Mouse (Mus musculus) left cerebral cortex, postnatal 14 days (tissue): ENCODE data around the gene Omg. TPM values are rescaled to one million over a fixed set of nuclear protein-coding genes. Genes with fewer than 3 reads are reported as not detected.
A peak's percentile ranks its signal among the peaks of the same experiment; 100 is the strongest.

Experiments used
- DNase-seq, 2 experiments: peaks; one replicate each; pipeline ENCODE4 v3.0.0; 2021 to 2022; ENCODE audit warnings: low spot score in 2 of 2, mixed read lengths in 1 of 2
- intact Hi-C: fragments of 180-260 bp; cut with DNase I; formaldehyde crosslinking; loops from one replicate; pipeline ENCODE4 v1.15.1; 2025
- long read RNA-seq, 2 experiments: library from polyadenylated mRNA; stranded (forward); transcript quantifications; one replicate each; pipeline ENCODE4 v2.0.0; 2021
- total RNA-seq, 2 experiments: library from RNA; stranded (reverse); gene quantifications; 2 replicates each; pipeline ENCODE4 v1.2.3; 2021

Omg gene
- total RNA-seq = 100 to 1,000 TPM; 105 to 116 TPM
- long read RNA-seq, experiment 1, transcript Omg-201 (2 exons, 2,228 nt) = major isoform, 88 of 94 reads
- long read RNA-seq, experiment 1, partial matches to known transcripts = 0 of 94 reads
- long read RNA-seq, experiment 1, other reads (novel, unspliced or antisense) = 6 of 94 reads
- long read RNA-seq, experiment 2, transcript Omg-201 (2 exons, 2,228 nt) = major isoform, 52 of 57 reads
- long read RNA-seq, experiment 2, partial matches to known transcripts = 0 of 57 reads
- long read RNA-seq, experiment 2, other reads (novel, unspliced or antisense) = 5 of 57 reads

- intact Hi-C loops = no loop called here
- DNase-seq = peak; percentile 75 to 89
These were observed at the start of gene Omg for GRCm38 (mm10) chr11:79503845-79504244. Gene Omg (minus strand): TSS chr11:79504084.

DNA sequence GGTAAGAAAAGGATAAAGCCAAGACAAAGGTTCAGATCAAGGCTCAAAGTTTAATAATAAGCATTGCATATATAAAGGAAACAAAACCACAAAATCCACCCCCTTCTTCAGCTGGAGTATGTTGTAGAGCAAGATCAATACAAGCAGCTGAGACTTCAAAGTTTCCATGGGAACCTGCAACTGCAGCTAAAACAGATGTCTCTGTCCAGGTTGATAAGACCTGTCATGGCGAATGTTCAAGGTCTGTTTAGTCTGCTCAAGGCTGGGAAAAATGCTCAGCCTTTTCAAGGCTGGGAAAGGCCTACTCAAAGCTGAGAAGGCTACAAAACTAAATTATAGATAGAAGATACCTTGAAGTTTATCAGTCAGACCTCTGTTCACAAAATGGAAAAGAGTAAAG lies 48.7 kb upstream of the Omg start:
- no peak for DNase-seq
- intact Hi-C loops = no loop called here

- intact Hi-C loops = no loop called here
- DNase-seq = no peak
These were observed 32.4 kb upstream of the Omg start for GRCm38 (mm10) chr11:79536293-79536692.

DNA sequence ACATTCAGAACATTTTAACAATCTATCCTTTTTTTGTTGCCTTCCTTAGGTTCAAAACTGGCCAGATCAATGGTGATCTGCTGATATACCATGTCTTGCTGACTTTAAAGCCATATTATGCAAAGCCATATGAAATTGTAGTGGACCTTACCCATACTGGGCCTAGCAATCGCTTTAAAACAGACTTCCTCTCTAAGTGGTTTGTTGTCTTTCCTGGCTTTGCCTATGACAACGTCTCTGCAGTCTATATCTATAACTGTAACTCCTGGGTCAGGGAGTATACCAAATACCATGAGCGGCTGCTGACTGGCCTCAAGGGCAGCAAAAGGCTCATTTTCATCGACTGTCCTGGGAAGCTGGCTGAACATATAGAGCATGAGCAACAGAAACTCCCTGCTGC lies 31.7 kb upstream of the Omg start:
- intact Hi-C loops = no loop called here
- DNase-seq = no peak

DNA sequence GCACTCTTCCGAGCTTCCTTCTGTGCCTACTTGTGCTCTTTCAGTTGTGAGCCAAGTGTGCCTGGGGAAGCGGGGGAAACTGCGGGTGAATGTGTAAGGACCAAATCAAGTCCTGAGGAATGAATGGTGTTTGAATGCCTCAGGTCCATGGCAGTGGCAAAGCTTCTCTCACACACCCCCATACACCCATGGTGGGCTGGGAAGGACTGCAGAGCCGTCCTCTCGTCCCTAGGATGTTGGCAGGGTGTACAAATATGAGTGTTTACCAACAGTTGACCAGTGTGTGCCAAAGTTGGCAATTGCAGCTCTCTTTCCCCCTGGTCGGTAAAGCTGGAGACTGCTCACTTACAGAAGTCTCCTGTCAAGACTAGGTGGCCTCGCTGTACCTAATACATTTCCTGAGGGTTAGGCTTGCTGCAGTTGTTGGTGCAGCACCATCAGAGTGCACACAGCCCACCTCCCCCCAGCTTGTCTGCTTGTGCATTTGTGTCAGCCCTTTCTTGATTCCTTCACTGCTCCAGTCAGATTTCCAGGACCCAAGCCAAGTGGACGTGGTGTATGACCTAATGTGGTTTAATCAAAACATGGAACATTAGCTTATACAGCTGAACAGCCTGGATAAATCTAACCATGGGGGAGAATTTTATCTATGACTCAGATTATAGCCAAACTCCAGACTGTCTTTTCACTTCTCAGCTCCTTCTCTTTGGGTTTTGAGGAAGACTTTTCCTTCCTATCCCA lies 30.2 kb upstream of the Omg start:
- no peak for DNase-seq
- intact Hi-C loops = no loop called here

GRCm38 (mm10) chr11:79533311-79533710 lies 29.4 kb upstream of the Omg start:
- intact Hi-C loops = no loop called here
- no peak for DNase-seq

GRCm38 (mm10) chr11:79531485-79531884 lies 27.6 kb upstream of the Omg start:
- intact Hi-C loops = no loop called here
- no peak for DNase-seq

GRCm38 (mm10) chr11:79530774-79531173 lies 26.9 kb upstream of the Omg start:
- intact Hi-C loops = no loop called here
- no peak for DNase-seq

DNA sequence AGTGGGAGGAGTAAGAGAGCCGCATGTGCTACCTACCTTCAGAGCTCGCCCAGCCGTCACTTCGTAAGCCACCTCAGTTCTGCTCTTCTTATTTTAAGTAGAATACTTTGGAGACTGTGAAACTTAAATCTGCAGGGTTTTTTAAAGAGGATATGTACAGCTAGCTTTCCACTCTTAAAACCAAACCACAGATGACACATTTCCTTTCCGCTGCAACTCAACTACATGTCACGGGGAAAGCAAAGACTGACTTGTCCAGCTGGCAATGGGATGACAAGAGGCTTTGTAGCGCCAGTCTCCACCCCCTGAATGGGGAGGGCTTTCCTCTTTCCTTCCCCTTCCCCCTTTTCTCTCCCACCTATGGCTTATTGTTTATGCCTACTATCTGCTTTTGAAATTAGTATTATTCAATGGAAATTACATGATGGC lies 26.5 kb upstream of the Omg start, which contains the start of the genes Evi2 and Evi2a:
Evi2 (minus strand) TSS at position 257 of the 429 bp plus-strand sequence.
Evi2a (minus strand) TSS at position 277 of the 429 bp plus-strand sequence.
- intact Hi-C loops = no loop called here
- DNase-seq = peak; percentile 20 to 49

GRCm38 (mm10) chr11:79529736-79530135 lies 25.9 kb upstream of the Omg start:
- no peak for DNase-seq
- intact Hi-C loops = no loop called here

GRCm38 (mm10) chr11:79529226-79529625 lies 25.3 kb upstream of the Omg start:
- no peak for DNase-seq
- intact Hi-C loops = no loop called here

DNA sequence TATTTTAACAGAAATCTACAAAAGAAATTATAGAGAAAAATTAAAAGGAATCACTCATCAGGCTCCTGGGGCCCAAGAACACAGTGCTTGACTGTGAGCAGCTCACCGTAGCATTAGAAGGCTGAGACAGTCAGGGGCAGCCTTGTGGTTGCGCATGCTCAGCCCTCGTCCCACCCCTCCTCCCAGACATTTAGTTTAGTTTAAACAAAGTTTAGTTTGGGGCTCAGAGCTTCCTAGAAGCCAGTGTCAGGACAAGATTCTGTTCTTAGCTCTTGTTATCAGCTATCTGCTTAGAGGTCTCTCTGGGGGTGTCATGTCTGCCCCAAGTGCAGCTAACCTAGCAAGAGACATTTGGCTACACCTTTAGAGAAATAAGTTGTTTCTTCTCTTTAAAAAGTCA lies 24.7 kb upstream of the Omg start:
- no peak for DNase-seq
- intact Hi-C loops = no loop called here

DNA sequence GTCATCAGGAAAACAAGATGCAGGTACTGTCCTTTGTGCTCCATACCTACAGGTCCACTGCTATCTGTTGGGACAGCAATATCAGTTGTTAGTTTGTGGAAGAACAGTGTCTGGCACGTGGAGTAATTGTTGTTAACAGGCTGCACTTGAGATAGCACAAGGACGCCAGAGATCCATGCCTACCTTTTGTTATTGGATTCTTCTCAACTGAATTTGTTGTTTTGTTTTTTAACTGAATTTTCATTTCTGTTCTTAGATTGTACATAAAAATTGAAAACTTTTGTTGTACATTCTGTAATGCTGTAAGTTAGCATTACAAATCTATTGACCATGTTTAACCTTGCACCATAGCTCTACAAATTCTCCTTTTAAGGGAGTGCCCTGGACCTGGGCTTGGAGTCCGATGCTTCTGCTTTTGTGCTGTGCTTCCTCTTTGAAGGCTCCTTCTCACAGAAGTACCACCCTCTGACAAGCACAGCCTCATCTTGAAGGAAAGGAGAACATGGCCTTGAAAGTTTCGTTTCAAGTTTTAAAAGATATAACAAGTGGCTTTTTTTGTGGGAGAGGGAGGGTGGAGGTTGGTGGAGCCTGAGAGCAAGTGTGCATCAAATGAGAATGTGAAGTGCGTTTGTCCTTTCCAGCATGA lies 24.0 kb upstream of the Omg start:
- no peak for DNase-seq
- intact Hi-C loops = no loop called here

DNA sequence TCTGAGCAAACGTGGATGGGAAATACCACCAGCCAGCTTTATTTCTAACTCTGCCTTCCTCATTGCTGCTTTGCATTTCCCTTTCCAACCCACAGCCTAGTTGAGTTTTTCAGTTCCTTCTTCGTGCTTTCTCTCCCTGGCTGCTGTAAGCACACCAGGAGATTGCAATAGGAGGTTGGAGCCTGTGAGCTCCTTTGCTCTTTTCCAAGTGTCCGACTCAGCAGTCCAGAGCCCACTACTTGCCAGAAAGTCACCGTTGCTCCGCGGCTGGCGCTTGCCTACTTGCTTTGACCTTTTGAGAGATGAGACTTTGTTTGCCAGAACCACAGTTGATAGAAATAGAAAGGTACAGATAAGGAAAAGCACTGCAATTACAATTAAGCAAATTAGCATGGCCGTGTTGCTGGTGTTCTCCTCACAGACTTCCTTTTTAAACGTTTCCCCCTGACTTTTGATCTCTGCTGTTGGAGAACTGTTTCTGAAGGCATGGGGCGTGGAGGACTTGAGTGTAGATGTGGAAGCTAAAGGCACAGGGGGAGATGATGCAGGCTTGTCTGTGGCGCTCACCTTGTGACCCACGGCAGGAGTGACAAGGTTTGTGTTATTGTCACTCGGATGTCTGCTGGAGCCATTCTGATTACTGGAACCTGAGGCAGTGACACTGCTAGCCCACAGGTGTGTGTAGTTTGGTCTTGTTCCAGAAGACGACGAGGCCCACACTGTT lies 23.3 kb upstream of the Omg start:
- DNase-seq = peak in 1 of 2 experiments; percentile 25
- intact Hi-C loops = no loop called here

DNA sequence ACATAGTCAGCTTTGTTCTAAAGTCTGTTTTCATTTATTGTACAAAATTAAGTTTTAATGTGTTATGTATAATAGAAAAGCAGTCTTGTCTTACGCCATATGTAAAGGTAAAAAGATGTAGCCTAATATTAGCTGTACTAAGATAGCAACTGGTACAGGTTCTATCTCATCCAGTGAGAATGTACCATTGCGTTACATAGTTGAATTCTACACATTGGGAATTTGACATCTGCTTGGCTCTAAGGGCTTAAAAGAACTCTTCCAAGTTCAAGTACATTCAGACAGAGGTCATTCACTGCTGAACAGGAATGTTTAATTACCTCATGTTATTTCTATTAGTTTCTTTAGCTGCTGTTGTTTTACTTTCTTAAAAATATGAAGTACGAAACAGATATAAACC lies 22.7 kb upstream of the Omg start:
- no peak for DNase-seq
- intact Hi-C loops = no loop called here

GRCm38 (mm10) chr11:79524310-79524575 lies 20.4 kb upstream of the Omg start:
- intact Hi-C loops = no loop called here
- DNase-seq = no peak

- DNase-seq = no peak
- intact Hi-C loops = no loop called here
These were observed 19.9 kb upstream of the Omg start, which contains the start of gene Evi2b for GRCm38 (mm10) chr11:79523560-79524309. Gene Evi2b (minus strand): TSS chr11:79523762.

- DNase-seq = no peak
- intact Hi-C loops = no loop called here
These were observed 19.1 kb upstream of the Omg start for GRCm38 (mm10) chr11:79522944-79523343.

- intact Hi-C loops = no loop called here
These were observed 18.0 kb upstream of the Omg start for GRCm38 (mm10) chr11:79521930-79522329.

More at GRCm38 (mm10) chr11:79521930-79522329, 18.0 kb upstream of the Omg start:
- no peak for DNase-seq
